Mouse (Mus musculus) small intestine, adult 2 months (tissue): ENCODE data around the gene Zc2hc1b.

Source experiments
- CTCF ChIP-seq: fragments of 200-500 bp; IDR thresholded peaks from 2 replicates; pipeline ENCODE4 v1.5.1; 2012; ENCODE audit warnings: low read depth, mild to moderate bottlenecking, control low read depth, inconsistent platforms, low read length, moderate library complexity, mixed read lengths; ENCODE audit not compliant: insufficient replicate concordance, insufficient read length; ENCODE audit errors: extremely low read depth
- POLR2A ChIP-seq: fragments of 200-500 bp; IDR thresholded peaks from 2 replicates; pipeline ENCODE4 v1.6.1; 2012; ENCODE audit warnings: low read depth, mild to moderate bottlenecking, control low read depth, inconsistent platforms, low read length, moderate library complexity

- TF ChIP-seq POLR2A, result no peak; the same call in 1 of the 2 replicates
- TF ChIP-seq CTCF, result no peak
Measured at GRCm38 (mm10) chr10:13192731-13193351, 15.0 kb upstream of the Zc2hc1b start, which contains the start of gene Ltv1.
